Mouse (Mus musculus): ENCODE measurements around the gene Fam76a.

DNA sequence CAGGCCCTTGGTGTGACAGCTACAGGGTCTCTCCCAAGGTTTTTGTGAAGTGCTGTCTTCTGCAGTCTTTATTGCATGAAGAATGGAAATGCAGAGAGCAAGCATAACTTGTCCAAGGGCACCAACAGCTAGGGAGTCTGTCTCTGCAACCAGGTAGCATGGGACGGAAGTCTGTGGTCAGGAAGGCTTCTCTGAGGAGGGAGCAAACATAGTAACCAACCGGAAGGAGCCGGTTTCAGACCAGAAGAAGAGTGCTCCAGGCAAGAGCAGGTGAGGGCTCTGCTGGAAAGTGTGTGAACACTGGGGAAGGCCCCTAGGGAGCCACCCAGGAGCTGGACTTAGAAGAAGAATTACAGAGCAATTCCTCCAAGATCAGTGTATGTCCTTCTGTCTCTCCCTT, 49.7 kb upstream of the Fam76a start:
- TF ChIP-seq CTCF (IDR thresholded peaks at IDR 0.05; ENCODE audit: control insufficient read depth, insufficient read depth, insufficient replicate concordance, low read depth, low read length) (no peak), POLR2A (IDR thresholded peaks at IDR 0.05; ENCODE audit: control insufficient read depth, low read depth, low read length) (no peak)

All from testis, adult 2 months (tissue).